Mouse (Mus musculus): Measurements from ENCODE around the gene Kcnj8. TPM values are rescaled to one million over a fixed set of nuclear protein-coding genes. Genes with fewer than 3 reads are reported as not detected.
A peak's percentile ranks its signal among the peaks of the same experiment; 100 is the strongest.

The Kcnj8 gene
- 0.59 and 1.00 TPM in 2 replicates for polyA plus RNA-seq (2016; fragmentation: Nextera tagmentation; extraction: Ambion mirVana)

DNA sequence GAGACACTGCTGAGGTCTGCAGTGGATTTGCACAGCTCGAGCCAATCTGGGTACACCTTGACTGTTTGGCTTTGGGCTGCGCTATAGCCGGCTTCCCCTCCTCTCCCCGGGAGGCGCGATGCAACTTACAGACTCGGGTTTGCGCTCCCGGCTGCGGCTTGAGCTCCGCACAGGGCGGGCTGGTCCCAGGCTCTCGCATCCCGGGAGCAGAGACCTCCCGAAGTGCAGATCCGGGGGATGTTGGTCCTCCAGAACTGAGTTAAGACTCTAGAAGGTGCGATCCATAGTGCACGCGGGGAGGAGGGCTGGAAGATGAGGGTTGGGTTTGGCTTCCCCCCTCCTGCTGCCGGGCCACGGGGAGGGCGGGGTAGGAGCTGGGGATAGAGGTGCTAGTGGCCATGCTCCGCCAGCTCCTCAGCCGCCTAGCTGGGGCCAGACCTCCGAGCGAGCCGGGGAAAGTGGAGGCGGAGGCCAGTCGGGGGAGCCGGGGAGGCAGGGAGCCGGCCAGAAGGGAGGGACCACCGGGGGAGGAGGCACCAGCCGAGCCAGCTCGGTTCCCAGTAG lies at the start of gene Kcnj8:
Kcnj8 (minus strand) TSS at position 560 of the 564 bp plus-strand sequence.
- H3K4me1 ChIP-seq = peaks cover 26% of the 10 kb centered on the region
- no peaks in the 10 kb centered on the region for H3K36me3 ChIP-seq (replicated peaks)
- DNase-seq (ENCODE audit: low spot score) = peak; percentile 84
- H3K4me3 ChIP-seq = peak within 1 kb of the TSS; percentile 63
- under 1% methylated on average over 34 of the region's 34 CpGs for WGBS
- H3K27me3 ChIP-seq (replicated peaks; ENCODE audit: low read depth, poor library complexity, severe bottlenecking) = peaks cover 75% of the 10 kb centered on the region
- peak within 1 kb of the TSS; percentile 48; the same call in 1 of the 2 replicates for H3K27ac ChIP-seq (replicated peaks)
- H3K9me3 ChIP-seq = no peaks in the 10 kb centered on the region

DNA sequence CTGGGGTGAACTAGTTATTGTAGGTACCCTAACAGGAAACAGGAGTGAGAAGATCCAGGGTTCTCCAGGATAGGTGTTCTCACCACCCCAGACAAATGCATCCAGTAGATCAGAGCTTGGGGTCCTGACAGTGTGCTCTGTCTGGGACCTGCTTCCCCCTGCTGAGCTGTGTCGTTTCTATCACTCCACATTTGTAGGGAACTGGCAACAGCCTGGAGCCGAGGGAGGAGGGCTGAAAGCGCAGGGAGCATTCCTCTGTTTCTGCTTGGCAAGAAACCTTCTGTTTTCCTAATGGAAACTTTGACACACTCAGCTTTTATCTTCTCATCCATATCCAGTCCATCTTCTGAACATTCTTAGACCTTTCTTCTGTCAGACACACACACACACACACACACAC lies 45.2 kb upstream of the Kcnj8 start:
- H3K27ac ChIP-seq (replicated peaks) = no peak overlapping the region
- no peaks in the 10 kb centered on the region for H3K36me3 ChIP-seq (replicated peaks)
- no peaks in the 10 kb centered on the region for H3K9me3 ChIP-seq
- H3K27me3 ChIP-seq (replicated peaks; ENCODE audit: low read depth, poor library complexity, severe bottlenecking) = no peaks in the 10 kb centered on the region
- H3K4me1 ChIP-seq = no peaks in the 10 kb centered on the region
- WGBS = 38% methylated on average over 3 of the region's 3 CpGs
- DNase-seq (ENCODE audit: low spot score) = no peak
- H3K4me3 ChIP-seq = no peak overlapping the region

DNA sequence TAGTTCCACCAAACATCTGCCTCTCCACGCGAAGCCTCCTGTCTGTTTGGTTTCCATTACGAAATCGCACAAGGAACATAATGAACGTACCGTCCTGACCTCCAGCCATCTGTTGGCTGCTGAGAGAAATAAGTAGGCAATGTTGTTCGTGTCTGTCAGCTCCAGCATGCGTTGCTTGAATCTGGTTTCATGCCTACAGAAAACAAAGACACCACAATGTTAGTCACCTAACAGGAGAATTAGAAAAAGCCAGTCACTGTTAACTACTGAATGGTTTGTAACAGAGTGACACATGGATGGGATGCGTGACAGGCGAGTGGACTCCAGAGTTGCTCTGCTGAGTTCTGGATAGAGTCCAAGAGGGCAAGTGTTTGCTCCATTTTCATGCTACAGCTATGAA lies 42.9 kb upstream of the Kcnj8 start:
- 86% methylated on average over 10 of the region's 10 CpGs for WGBS
- H3K36me3 ChIP-seq (replicated peaks) = no peaks in the 10 kb centered on the region
- no peaks in the 10 kb centered on the region for H3K9me3 ChIP-seq
- no peaks in the 10 kb centered on the region for H3K27me3 ChIP-seq (replicated peaks; ENCODE audit: low read depth, poor library complexity, severe bottlenecking)
- no peak overlapping the region for H3K4me3 ChIP-seq
- DNase-seq (ENCODE audit: low spot score) = no peak
- peaks cover 17% of the 10 kb centered on the region for H3K4me1 ChIP-seq
- no peak overlapping the region for H3K27ac ChIP-seq (replicated peaks)

DNA sequence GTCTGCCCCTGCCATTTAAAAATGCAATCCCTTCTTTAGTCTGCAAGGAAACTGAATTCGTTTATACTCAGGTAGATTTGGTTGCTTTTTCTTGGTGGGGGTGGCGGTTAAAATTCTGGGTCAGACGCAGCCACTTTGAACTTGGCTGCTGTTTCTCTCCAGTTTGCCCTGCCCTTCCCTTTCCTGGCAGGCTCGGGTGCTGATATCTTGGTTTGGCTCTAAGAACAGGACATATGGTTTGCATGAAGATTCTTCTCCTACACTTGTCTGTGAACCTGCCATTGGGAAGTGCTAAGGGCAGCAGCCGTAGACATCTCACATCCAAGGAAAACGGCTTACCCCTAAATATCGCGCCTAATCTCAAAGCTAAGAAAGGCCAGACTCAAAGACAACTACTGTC lies 41.0 kb upstream of the Kcnj8 start:
- no peaks in the 10 kb centered on the region for H3K36me3 ChIP-seq (replicated peaks)
- no peak for DNase-seq (ENCODE audit: low spot score)
- no peak overlapping the region for H3K27ac ChIP-seq (replicated peaks)
- WGBS = 84% methylated on average over 8 of the region's 8 CpGs
- H3K9me3 ChIP-seq = no peaks in the 10 kb centered on the region
- H3K4me3 ChIP-seq = no peak overlapping the region
- H3K4me1 ChIP-seq = peaks cover 23% of the 10 kb centered on the region
- no peaks in the 10 kb centered on the region for H3K27me3 ChIP-seq (replicated peaks; ENCODE audit: low read depth, poor library complexity, severe bottlenecking)

- Histone ChIP-seq H3K9me3 (no peaks in the 10 kb centered on the region), H3K27ac (replicated peaks) (peak overlapping the region; percentile 35; the same call in 1 of the 2 replicates), H3K36me3 (replicated peaks) (no peaks in the 10 kb centered on the region), H3K4me3 (no peak overlapping the region), H3K4me1 (peaks cover 27% of the 10 kb centered on the region), H3K27me3 (replicated peaks; ENCODE audit: low read depth, poor library complexity, severe bottlenecking) (no peaks in the 10 kb centered on the region)
- 58% methylated on average over 9 of the region's 9 CpGs for WGBS
- DNase-seq (ENCODE audit: low spot score) = peak; percentile 20
These were observed 38.3 kb upstream of the Kcnj8 start for GRCm38 (mm10) chr6:142609401-142610373.

- Histone ChIP-seq H3K36me3 (replicated peaks) (no peaks in the 10 kb centered on the region), H3K4me1 (peaks cover 35% of the 10 kb centered on the region), H3K27me3 (replicated peaks; ENCODE audit: low read depth, poor library complexity, severe bottlenecking) (no peaks in the 10 kb centered on the region), H3K4me3 (no peak overlapping the region), H3K27ac (replicated peaks) (no peak overlapping the region), H3K9me3 (no peaks in the 10 kb centered on the region)
- 68% methylated on average over 7 of the region's 7 CpGs for whole genome bisulfite sequencing
- DNase-seq (ENCODE audit: low spot score) = no peak
These were observed 35.7 kb upstream of the Kcnj8 start for GRCm38 (mm10) chr6:142607080-142607479.

- no peak for DNase-seq (ENCODE audit: low spot score)
- 72% methylated on average over 6 of the region's 6 CpGs for WGBS
- Histone ChIP-seq H3K9me3 (no peaks in the 10 kb centered on the region), H3K27ac (replicated peaks) (no peak overlapping the region), H3K4me1 (peaks cover 13% of the 10 kb centered on the region), H3K36me3 (replicated peaks) (no peaks in the 10 kb centered on the region), H3K27me3 (replicated peaks; ENCODE audit: low read depth, poor library complexity, severe bottlenecking) (no peaks in the 10 kb centered on the region), H3K4me3 (no peak overlapping the region)
These were observed 31.4 kb upstream of the Kcnj8 start for GRCm38 (mm10) chr6:142602772-142603171.

DNA sequence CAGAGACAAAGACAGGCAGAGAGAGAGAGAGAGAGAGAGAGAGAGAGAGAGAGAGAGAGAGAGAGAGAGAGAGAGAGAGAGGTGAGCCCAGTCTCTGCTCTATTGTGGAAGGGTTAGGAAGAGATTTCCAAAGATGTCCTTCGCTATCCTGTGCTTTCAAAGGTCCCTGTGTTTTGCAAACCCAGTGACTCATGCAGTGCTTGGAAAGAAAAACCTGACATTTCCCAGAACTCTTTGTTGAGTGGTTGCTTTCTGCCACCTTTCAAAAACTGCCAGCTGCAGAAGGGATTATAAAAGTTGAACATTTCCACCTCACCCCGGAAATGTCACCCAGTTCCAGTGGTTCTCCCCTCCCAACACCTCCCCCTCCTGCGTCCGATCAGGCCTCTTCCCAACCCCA lies 7.4 kb upstream of the Kcnj8 start:
- Histone ChIP-seq H3K4me1 (no peaks in the 10 kb centered on the region), H3K27ac (replicated peaks) (no peak overlapping the region), H3K27me3 (replicated peaks; ENCODE audit: low read depth, poor library complexity, severe bottlenecking) (peaks cover 3% of the 10 kb centered on the region), H3K9me3 (no peaks in the 10 kb centered on the region), H3K4me3 (no peak overlapping the region), H3K36me3 (replicated peaks) (no peaks in the 10 kb centered on the region)
- 85% methylated on average over 4 of the region's 4 CpGs for WGBS
- no peak for DNase-seq (ENCODE audit: low spot score)

GRCm38 (mm10) chr6:142577801-142578200 lies 6.4 kb upstream of the Kcnj8 start:
- DNase-seq (ENCODE audit: low spot score) = no peak
- no peaks in the 10 kb centered on the region for H3K4me1 ChIP-seq
- H3K36me3 ChIP-seq (replicated peaks) = no peaks in the 10 kb centered on the region
- WGBS = 78% methylated on average over 6 of the region's 6 CpGs
- H3K9me3 ChIP-seq = no peaks in the 10 kb centered on the region
- H3K27me3 ChIP-seq (replicated peaks; ENCODE audit: low read depth, poor library complexity, severe bottlenecking) = peaks cover 13% of the 10 kb centered on the region
- no peak overlapping the region for H3K4me3 ChIP-seq
- H3K27ac ChIP-seq (replicated peaks) = no peak overlapping the region

- Histone ChIP-seq H3K27ac (replicated peaks) (no peak overlapping the region), H3K36me3 (replicated peaks) (no peaks in the 10 kb centered on the region), H3K9me3 (no peaks in the 10 kb centered on the region), H3K4me1 (peaks cover 26% of the 10 kb centered on the region), H3K27me3 (replicated peaks; ENCODE audit: low read depth, poor library complexity, severe bottlenecking) (peaks cover 62% of the 10 kb centered on the region), H3K4me3 (no peak overlapping the region)
- WGBS = 59% methylated on average over 6 of the region's 6 CpGs
- DNase-seq (ENCODE audit: low spot score) = no peak
These were observed 1.5 kb upstream of the Kcnj8 start for GRCm38 (mm10) chr6:142572876-142573275.

GRCm38 (mm10) chr6:142571629-142572360 lies 381 bp upstream of the Kcnj8 start:
- Histone ChIP-seq H3K36me3 (replicated peaks) (no peaks in the 10 kb centered on the region), H3K27me3 (replicated peaks; ENCODE audit: low read depth, poor library complexity, severe bottlenecking) (peaks cover 71% of the 10 kb centered on the region), H3K4me1 (peaks cover 26% of the 10 kb centered on the region), H3K27ac (replicated peaks) (peak overlapping the region; percentile 48; the same call in 1 of the 2 replicates), H3K9me3 (no peaks in the 10 kb centered on the region), H3K4me3 (peak overlapping the region; percentile 63)
- DNase-seq (ENCODE audit: low spot score) = peak; percentile 49
- WGBS = 3% methylated on average over 21 of the region's 21 CpGs

DNA sequence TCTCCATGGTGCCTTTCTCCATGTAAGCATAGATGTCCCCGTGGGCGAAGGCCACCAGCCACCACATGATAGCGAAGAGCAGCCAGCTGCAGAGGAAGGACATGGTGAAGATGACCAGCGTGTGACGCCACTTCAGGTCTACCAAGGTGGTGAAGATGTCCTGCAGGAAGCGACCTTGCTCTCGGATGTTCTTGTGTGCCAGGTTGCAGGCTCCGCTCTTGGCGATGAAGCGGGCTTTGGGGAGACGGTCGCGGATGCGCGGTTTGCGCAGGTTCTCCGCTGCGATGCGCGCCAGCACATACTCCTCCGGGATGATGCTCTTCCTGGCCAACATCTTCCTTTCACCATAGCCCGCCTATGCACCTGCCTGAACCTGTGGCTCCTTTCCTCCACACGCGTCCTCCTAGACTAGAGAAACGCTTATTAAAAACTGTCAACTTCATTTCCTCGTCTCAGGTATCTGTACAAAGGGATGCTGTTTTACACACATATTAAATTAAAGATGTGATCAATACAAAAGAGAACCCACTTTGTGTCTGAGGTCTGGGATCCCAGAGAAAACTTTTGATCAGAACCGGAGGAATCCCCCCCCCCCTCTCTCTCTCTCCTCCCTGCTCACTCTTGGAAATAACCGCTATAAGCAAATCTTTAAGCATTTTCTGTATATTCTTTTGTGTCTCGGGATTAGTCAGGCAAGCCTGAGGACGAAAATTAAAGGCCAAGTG lies 1.2 kb downstream of the Kcnj8 start:
- Histone ChIP-seq H3K27me3 (replicated peaks; ENCODE audit: low read depth, poor library complexity, severe bottlenecking) (peaks cover 79% of the 10 kb centered on the region), H3K4me1 (peaks cover 26% of the 10 kb centered on the region), H3K9me3 (no peaks in the 10 kb centered on the region), H3K27ac (replicated peaks) (no peak overlapping the region), H3K4me3 (peak overlapping the region; percentile 63), H3K36me3 (replicated peaks) (no peaks in the 10 kb centered on the region)
- DNase-seq (ENCODE audit: low spot score) = peak; percentile 44
- 6% methylated on average over 30 of the region's 30 CpGs for WGBS
